Mouse (Mus musculus) forebrain, embryonic 10.5 days (tissue): ENCODE measurements around the gene Rrm1. TPM values are rescaled to one million over a fixed set of nuclear protein-coding genes. Genes with fewer than 3 reads are reported as not detected.
A peak's percentile ranks its signal among the peaks of the same experiment; 100 is the strongest.

Experiments
- DNase-seq: peaks from one replicate; pipeline ENCODE4 v3.0.0-alpha.2; 2017; ENCODE audit warnings: low spot score; ENCODE audit errors: extremely low spot score
- H3K27ac ChIP-seq: fragments of 300-500 bp; sonication (generic); 2 replicates; pipeline ENCODE4 v1.5.1; 2016; ENCODE audit warnings: mild to moderate bottlenecking
- H3K27me3 ChIP-seq: fragments of 300-500 bp; sonication (generic); 2 replicates; pipeline ENCODE4 v1.6.1; 2016; ENCODE audit warnings: mild to moderate bottlenecking; ENCODE audit not compliant: poor library complexity, severe bottlenecking
- H3K36me3 ChIP-seq: fragments of 300-500 bp; sonication (generic); replicated peaks from 2 replicates; pipeline ENCODE4 v1.6.1; 2016; ENCODE audit warnings: mild to moderate bottlenecking, moderate library complexity
- H3K4me1 ChIP-seq: fragments of 300-500 bp; sonication (generic); 2 replicates; pipeline ENCODE4 v1.6.1; 2016
- H3K4me3 ChIP-seq: fragments of 300-500 bp; sonication (generic); 2 replicates; pipeline ENCODE4 v1.5.1; 2016; ENCODE audit warnings: mild to moderate bottlenecking, moderate library complexity
- H3K9me3 ChIP-seq: fragments of 300-500 bp; sonication (generic); 2 replicates; pipeline ENCODE4 v1.6.1; 2016; ENCODE audit warnings: mild to moderate bottlenecking, moderate library complexity
- WGBS: fragments of 180-500 bp; shearing (Covaris S2); methylation state at CpG from one replicate; pipeline ENCODE4 v1.1.7; 2016; 5-methylcytosine and 5-hydroxymethylcytosine counted together
- polyA plus RNA-seq: library from polyadenylated mRNA; unstranded; fragments of >200 nt; fragmentation: Nextera tagmentation; extraction: Ambion mirVana; gene quantifications from 2 replicates; pipeline ENCODE4 v1.2.1, GENCODE M21; 2016

Gene Rrm1
- polyA plus RNA-seq, 1 experiment from 2014 or later, result 296 TPM

DNA sequence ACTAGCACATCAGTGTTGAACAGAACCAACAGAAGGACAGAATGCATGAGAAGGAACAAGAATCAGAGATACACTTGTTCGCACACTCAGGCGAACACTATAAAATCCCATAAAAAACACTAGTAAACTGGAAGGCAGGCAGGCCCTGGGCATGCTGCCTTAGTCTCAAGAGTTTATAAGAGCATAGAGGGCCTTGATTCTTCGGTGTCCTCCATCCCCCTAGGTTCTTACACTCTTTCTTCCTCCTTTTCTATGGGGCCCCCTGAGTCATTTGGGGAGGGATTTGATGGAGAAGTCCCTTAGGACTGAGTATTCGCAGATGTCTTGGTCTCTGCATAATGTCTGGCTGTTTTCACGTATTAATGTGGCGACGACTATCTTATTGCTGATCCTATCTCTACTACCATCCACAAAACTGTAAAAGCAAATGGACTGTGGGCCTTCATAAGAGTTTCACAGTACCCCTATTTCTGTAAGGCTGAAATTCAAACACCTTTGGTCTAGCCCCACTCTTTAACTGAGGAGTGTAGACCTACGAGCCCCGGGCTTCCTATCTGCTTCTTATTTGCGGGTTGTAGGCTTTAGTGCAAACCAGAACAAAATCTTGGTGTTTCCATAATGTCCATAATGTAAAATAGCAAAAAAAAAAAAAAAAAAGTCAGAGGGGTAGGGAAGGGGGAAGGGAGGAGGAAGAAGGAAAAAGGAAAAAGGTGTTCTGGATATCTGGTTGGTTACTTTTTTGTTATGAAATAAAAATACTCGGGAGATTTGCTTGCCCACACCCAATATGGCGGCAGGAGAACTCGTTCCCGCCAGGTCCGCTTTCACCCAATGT is 456 bp upstream of the Rrm1 start:
- Histone ChIP-seq H3K36me3 (peaks cover 27% of the 10 kb centered on the region), H3K4me1 (peaks cover 22% of the 10 kb centered on the region), H3K4me3 (peak overlapping the region; percentile 85), H3K27ac (peak overlapping the region; percentile 98), H3K27me3 (peaks cover 17% of the 10 kb centered on the region), H3K9me3 (no peaks in the 10 kb centered on the region)
- 56% methylated on average over 15 of the region's 15 CpGs for WGBS
- DNase-seq, result no peak

GRCm38 (mm10) chr7:102442432-102442831 is 937 bp downstream of the Rrm1 start:
- peak overlapping the region; percentile 85 for H3K4me3 ChIP-seq
- WGBS, result 3% methylated on average over 4 of the region's 4 CpGs
- DNase-seq, result no peak
- H3K36me3 ChIP-seq, result peaks cover 41% of the 10 kb centered on the region
- H3K4me1 ChIP-seq, result peaks cover 22% of the 10 kb centered on the region
- no peaks in the 10 kb centered on the region for H3K9me3 ChIP-seq
- H3K27me3 ChIP-seq, result peaks cover 11% of the 10 kb centered on the region
- peak overlapping the region; percentile 98 for H3K27ac ChIP-seq

DNA sequence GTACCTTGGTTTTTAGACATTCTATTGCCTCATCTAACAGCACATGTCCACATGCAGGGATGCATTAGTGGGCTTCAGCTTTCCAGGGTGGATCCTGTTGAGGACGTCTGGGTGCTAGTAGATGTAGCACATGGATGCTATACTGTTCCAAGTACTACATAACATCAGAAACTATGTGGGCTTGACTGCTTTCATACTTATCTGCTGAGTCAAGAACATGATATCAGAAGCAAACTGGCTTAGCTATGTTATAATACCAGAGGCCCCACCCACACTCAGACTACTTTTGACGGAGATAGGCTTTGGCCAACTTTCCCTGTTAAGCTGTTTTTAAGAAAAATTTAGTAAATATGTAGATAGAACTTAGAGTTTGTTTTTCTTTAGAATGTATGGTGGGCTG is 2.8 kb downstream of the Rrm1 start:
- Histone ChIP-seq H3K4me1 (peaks cover 22% of the 10 kb centered on the region), H3K27ac (no peak overlapping the region), H3K9me3 (no peaks in the 10 kb centered on the region), H3K27me3 (peaks cover 4% of the 10 kb centered on the region), H3K36me3 (peaks cover 59% of the 10 kb centered on the region), H3K4me3 (peak overlapping the region; percentile 85; the same call in 1 of the 2 replicates)
- no peak for DNase-seq
- WGBS, result 87% methylated on average over 2 of the region's 2 CpGs

DNA sequence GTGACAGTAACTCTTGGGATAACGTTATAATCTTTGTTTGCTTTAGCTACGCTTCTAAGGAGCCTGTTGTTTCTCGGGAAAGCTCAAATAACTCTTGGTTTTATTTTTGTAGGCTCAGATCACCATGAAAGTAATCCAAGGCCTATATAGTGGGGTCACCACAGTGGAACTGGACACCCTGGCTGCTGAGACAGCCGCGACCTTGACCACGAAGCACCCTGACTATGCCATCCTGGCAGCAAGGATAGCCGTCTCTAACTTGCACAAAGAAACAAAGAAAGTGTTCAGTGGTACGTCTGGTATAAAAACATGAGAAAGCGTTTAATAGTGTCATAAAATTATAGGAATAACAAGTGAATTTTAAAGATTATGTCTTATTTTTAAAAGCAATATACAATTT is 4.9 kb downstream of the Rrm1 start:
- no peak overlapping the region for H3K27ac ChIP-seq
- WGBS, result 96% methylated on average over 9 of the region's 9 CpGs
- peaks cover 22% of the 10 kb centered on the region for H3K4me1 ChIP-seq
- DNase-seq, result no peak
- no peaks in the 10 kb centered on the region for H3K27me3 ChIP-seq
- no peaks in the 10 kb centered on the region for H3K9me3 ChIP-seq
- H3K4me3 ChIP-seq, result no peak overlapping the region
- H3K36me3 ChIP-seq, result peaks cover 81% of the 10 kb centered on the region

GRCm38 (mm10) chr7:102458618-102459380 is 17.3 kb downstream of the Rrm1 start:
- Histone ChIP-seq H3K27ac (no peak overlapping the region), H3K36me3 (peaks cover 99% of the 10 kb centered on the region), H3K4me1 (no peaks in the 10 kb centered on the region), H3K4me3 (no peak overlapping the region), H3K9me3 (no peaks in the 10 kb centered on the region), H3K27me3 (no peaks in the 10 kb centered on the region)
- WGBS, result 87% methylated on average over 5 of the region's 5 CpGs
- DNase-seq, result no peak

- H3K4me1 ChIP-seq, result no peaks in the 10 kb centered on the region
- no peak for DNase-seq
- no peaks in the 10 kb centered on the region for H3K9me3 ChIP-seq
- no peak overlapping the region for H3K27ac ChIP-seq
- H3K4me3 ChIP-seq, result no peak overlapping the region
- peaks cover 81% of the 10 kb centered on the region for H3K36me3 ChIP-seq
- no peaks in the 10 kb centered on the region for H3K27me3 ChIP-seq
- WGBS, result 93% methylated on average over 8 of the region's 8 CpGs
These were observed 26.1 kb downstream of the Rrm1 start for GRCm38 (mm10) chr7:102467566-102467965.

- no peak overlapping the region for H3K4me3 ChIP-seq
- no peak for DNase-seq
- WGBS, result 85% methylated on average over 5 of the region's 5 CpGs
- peaks cover 40% of the 10 kb centered on the region for H3K36me3 ChIP-seq
- H3K9me3 ChIP-seq, result no peaks in the 10 kb centered on the region
- no peaks in the 10 kb centered on the region for H3K27me3 ChIP-seq
- H3K27ac ChIP-seq, result no peak overlapping the region
- H3K4me1 ChIP-seq, result no peaks in the 10 kb centered on the region
These were observed 31.2 kb downstream of the Rrm1 start for GRCm38 (mm10) chr7:102472675-102473074.

GRCm38 (mm10) chr7:102476601-102477000 is 35.1 kb downstream of the Rrm1 start:
- Histone ChIP-seq H3K27ac (no peak overlapping the region), H3K4me3 (no peak overlapping the region), H3K27me3 (no peaks in the 10 kb centered on the region), H3K36me3 (peaks cover 9% of the 10 kb centered on the region), H3K9me3 (no peaks in the 10 kb centered on the region), H3K4me1 (no peaks in the 10 kb centered on the region)
- no peak for DNase-seq
- 97% methylated on average over 5 of the region's 5 CpGs for WGBS

- Histone ChIP-seq H3K27me3 (no peaks in the 10 kb centered on the region), H3K9me3 (no peaks in the 10 kb centered on the region), H3K27ac (no peak overlapping the region), H3K4me3 (no peak overlapping the region), H3K36me3 (peaks cover 9% of the 10 kb centered on the region), H3K4me1 (no peaks in the 10 kb centered on the region)
- DNase-seq, result no peak
- WGBS, result 83% methylated on average over 11 of the region's 11 CpGs
These were observed 35.9 kb downstream of the Rrm1 start for GRCm38 (mm10) chr7:102477377-102477776.

- H3K27me3 ChIP-seq, result no peaks in the 10 kb centered on the region
- DNase-seq, result no peak
- 90% methylated on average over 4 of the region's 4 CpGs for WGBS
These were observed 36.9 kb downstream of the Rrm1 start for GRCm38 (mm10) chr7:102478425-102478824.

DNA sequence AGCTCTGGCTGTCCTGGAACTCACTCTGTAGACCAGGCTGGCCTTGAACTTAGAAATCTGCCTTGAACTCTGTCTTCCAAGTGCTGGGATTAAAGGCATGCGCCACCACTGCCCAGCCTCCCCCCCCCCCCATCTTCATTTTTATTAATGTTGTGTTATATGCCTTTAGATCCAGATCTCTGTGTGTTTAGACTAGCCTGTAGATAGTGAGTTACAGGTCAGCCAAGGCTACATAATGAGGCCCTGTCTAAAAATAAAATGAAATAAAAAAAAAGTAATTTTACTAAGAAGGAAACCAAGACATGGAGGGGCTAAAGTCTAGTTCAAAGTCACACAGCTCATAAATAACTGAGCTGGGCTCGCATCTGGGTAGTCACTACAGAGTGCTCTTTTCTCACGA is 37.4 kb downstream of the Rrm1 start:
- no peak overlapping the region for H3K27ac ChIP-seq
- H3K4me1 ChIP-seq, result no peaks in the 10 kb centered on the region
- no peak for DNase-seq
- no peaks in the 10 kb centered on the region for H3K9me3 ChIP-seq
- WGBS, result 81% methylated on average over 3 of the region's 3 CpGs
- H3K4me3 ChIP-seq, result no peak overlapping the region
- peaks cover 9% of the 10 kb centered on the region for H3K36me3 ChIP-seq
- no peaks in the 10 kb centered on the region for H3K27me3 ChIP-seq

More at GRCm38 (mm10) chr7:102478425-102478824, 36.9 kb downstream of the Rrm1 start:
- no peak overlapping the region for H3K4me3 ChIP-seq
- no peaks in the 10 kb centered on the region for H3K9me3 ChIP-seq
- peaks cover 9% of the 10 kb centered on the region for H3K36me3 ChIP-seq
- no peak overlapping the region for H3K27ac ChIP-seq
- H3K4me1 ChIP-seq, result no peaks in the 10 kb centered on the region

DNA sequence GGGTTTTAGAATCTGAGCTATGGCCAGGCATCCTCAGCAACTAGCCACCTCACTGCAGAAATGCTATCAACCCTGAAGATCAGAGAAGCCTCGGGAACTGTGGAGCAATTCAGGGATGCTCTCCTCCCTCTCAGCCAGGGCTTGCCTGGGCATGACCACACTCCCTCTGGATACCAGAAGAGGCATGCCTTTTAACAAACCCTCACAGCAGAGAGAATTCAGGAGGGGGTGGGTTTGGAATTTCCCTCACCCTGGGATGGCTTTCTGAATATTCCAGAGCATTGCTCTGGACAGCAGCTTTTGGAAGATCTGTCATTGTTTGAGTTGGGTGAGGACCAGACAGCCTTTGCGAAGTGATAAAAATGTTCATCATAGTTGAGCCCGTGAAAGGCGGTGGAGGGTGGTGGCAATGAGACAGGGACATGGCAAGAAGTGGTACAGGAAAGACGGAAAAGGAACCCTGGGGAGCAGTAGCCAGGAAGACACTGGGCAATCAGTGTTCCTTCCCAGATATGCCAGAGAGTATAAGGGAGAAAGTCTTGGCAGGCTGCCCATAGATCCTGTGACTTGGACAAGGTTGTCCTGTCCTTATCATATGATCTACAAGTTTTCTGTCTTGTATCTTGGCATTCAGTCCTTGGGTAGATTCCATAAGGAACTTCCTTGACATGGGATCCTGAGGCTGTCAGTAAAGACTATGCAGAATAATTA is 38.0 kb downstream of the Rrm1 start:
- Histone ChIP-seq H3K36me3 (peaks cover 9% of the 10 kb centered on the region), H3K27ac (no peak overlapping the region), H3K9me3 (no peaks in the 10 kb centered on the region), H3K27me3 (no peaks in the 10 kb centered on the region), H3K4me1 (no peaks in the 10 kb centered on the region), H3K4me3 (no peak overlapping the region)
- 89% methylated on average over 5 of the region's 5 CpGs for WGBS
- no peak for DNase-seq
